Mouse (Mus musculus) cortical plate, adult 2 months (tissue): ENCODE data around the gene Ccdc69.

Source experiments
- CTCF ChIP-seq: fragments of 200-500 bp; IDR thresholded peaks from 2 replicates; pipeline ENCODE4 v1.5.1; 2011; ENCODE audit warnings: mild to moderate bottlenecking, control low read depth, low read length; ENCODE audit not compliant: insufficient read depth; ENCODE audit errors: extremely low read depth
- POLR2A ChIP-seq: fragments of 200-500 bp; IDR thresholded peaks from 2 replicates; pipeline ENCODE4 v1.6.1; 2011; ENCODE audit warnings: mild to moderate bottlenecking, low read length, control low read depth; ENCODE audit not compliant: insufficient read depth; ENCODE audit errors: extremely low read depth

- TF ChIP-seq POLR2A (no peak), CTCF (no peak)
These were observed 27.0 kb downstream of the Ccdc69 start for GRCm38 (mm10) chr11:55050837-55051510.
